Mouse (Mus musculus): ENCODE data around the gene Cep83. TPM values are rescaled to one million over a fixed set of nuclear protein-coding genes. Genes with fewer than 3 reads are reported as not detected.

The Cep83 gene
- polyA plus RNA-seq, 1 experiment from 2014 or later, result 26.3 TPM

DNA sequence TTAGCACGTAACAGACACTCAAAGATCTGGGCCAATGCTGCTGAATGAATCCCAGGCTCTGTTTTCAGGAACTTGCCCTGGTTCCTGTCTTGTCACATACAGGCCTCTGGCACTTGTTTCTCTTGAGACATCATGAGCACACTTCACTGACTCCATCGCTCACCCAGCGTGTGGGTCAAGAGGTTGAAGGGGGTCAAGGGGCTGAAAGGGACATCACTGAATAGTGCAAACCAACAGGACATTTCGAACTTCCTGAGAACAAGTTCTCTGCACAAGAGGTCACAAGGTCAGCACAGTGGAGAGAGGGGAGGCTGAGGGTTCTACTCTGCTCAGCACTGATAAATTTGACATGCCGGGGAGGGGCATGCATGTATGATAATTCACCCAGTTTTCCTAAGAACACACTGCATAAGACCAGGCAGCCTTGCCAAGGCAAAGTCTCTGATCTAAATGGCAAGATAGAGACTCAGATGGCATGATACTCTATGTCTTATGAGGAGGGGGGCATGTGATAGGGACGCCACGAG lies 121.6 kb downstream of the Cep83 start:
- 71% methylated on average over 7 of the region's 7 CpGs for WGBS
- Histone ChIP-seq H3K27ac (ENCODE audit: low read depth, low read length) (no peak overlapping the region), H3K4me3 (ENCODE audit: low read depth, low read length) (no peak overlapping the region), H3K27me3 (ENCODE audit: control insufficient read depth, insufficient read depth, low read length) (no peaks in the 10 kb centered on the region), H3K4me2 (ENCODE audit: low read depth, low read length, severe bottlenecking) (no peak overlapping the region), H3K36me3 (ENCODE audit: control insufficient read depth, insufficient read depth, low read length) (no peaks in the 10 kb centered on the region), H3K4me1 (replicated peaks; ENCODE audit: control insufficient read depth, insufficient read depth, low read length) (no peaks in the 10 kb centered on the region; the same call in 1 of the 2 replicates), H3K9ac (ENCODE audit: low read length) (no peak overlapping the region), H3K9me3 (ENCODE audit: control insufficient read depth, low read length) (no peaks in the 10 kb centered on the region)
- ATAC-seq (replicated peaks; ENCODE audit: low FRiP score), result no peak
- DNase-seq (ENCODE audit: low spot score), result peak; percentile 24

DNA sequence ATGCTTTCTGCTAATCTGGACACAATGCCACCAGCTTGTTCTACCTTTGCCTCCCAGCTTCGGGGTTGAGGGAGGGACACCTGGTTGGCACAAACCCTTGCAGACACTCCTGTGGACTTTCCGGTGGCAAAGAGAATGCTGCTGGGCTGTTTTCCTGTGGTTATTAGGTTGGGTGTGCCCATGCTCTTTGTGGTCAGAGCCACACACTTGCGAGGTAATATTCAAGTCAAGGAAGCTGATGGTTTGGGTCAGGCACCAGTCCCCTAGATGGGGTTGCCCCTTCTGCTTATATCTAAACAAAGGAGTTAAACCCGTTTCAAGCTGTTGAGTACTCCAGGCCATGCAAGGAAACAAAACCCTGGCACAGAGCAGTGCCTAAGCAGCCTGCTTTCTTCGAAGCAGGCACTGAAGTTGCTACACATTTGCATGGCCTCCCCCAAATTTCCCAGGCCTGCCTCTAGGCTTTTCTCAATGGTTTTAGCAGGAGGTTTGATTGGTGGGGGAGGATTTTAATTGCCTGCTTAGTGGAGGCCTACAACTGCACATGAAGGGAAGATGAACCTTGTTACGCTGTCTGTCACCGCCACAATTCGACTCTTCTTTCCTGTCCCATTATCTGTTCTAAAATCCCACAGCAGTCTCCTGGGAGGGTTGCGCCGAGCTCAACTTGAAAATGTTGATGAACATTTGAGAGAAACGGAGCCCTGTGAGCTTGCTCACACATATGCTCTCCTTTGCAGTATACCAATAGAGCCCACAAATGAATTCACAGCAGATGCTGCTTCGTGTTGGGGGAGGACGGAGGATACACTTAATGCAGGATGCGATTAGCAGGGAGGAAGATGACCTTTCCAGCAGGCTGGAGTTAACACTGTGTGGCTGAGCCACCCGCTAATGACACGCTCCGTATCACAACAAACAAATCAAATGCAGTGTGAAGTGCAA lies 123.7 kb downstream of the Cep83 start:
- ATAC-seq (replicated peaks; ENCODE audit: low FRiP score), result peak; percentile 56
- H3K4me2 ChIP-seq (ENCODE audit: low read depth, low read length, severe bottlenecking), result no peak overlapping the region
- H3K4me1 ChIP-seq (replicated peaks; ENCODE audit: control insufficient read depth, insufficient read depth, low read length), result no peaks in the 10 kb centered on the region; the same call in 1 of the 2 replicates
- H3K27me3 ChIP-seq (ENCODE audit: control insufficient read depth, insufficient read depth, low read length), result no peaks in the 10 kb centered on the region
- no peak overlapping the region for H3K9ac ChIP-seq (ENCODE audit: low read length)
- no peak overlapping the region for H3K4me3 ChIP-seq (ENCODE audit: low read depth, low read length)
- 75% methylated on average over 17 of the region's 17 CpGs for WGBS
- H3K27ac ChIP-seq (ENCODE audit: low read depth, low read length), result no peak overlapping the region
- no peaks in the 10 kb centered on the region for H3K9me3 ChIP-seq (ENCODE audit: control insufficient read depth, low read length)
- H3K36me3 ChIP-seq (ENCODE audit: control insufficient read depth, insufficient read depth, low read length), result no peaks in the 10 kb centered on the region
- no peak for DNase-seq (ENCODE audit: low spot score)

DNA sequence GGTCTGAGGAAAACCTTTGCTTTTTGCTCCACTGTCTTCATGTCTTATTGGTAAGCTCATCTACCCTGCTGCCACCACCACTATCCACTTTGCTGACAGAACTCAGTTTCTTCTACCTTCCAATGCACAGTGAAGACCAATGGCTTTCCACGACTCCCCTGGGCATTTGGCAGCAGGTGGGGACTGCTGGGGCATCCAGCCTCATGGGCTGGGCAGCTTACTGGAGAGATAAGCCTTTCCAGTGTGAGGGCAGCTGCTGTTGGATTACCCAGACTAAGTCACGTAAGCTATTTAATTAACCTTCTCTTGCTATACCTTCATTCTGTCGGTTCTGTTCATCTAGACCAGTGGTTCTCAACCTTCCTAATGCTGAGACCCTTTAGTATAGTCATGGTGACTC lies 129.7 kb downstream of the Cep83 start:
- Histone ChIP-seq H3K27ac (ENCODE audit: low read depth, low read length) (no peak overlapping the region), H3K27me3 (ENCODE audit: control insufficient read depth, insufficient read depth, low read length) (no peaks in the 10 kb centered on the region), H3K9me3 (ENCODE audit: control insufficient read depth, low read length) (no peaks in the 10 kb centered on the region), H3K4me3 (ENCODE audit: low read depth, low read length) (no peak overlapping the region), H3K9ac (ENCODE audit: low read length) (no peak overlapping the region), H3K36me3 (ENCODE audit: control insufficient read depth, insufficient read depth, low read length) (no peaks in the 10 kb centered on the region), H3K4me1 (replicated peaks; ENCODE audit: control insufficient read depth, insufficient read depth, low read length) (no peaks in the 10 kb centered on the region), H3K4me2 (ENCODE audit: low read depth, low read length, severe bottlenecking) (no peak overlapping the region)
- no peak for DNase-seq (ENCODE audit: low spot score)
- 89% methylated on average over 3 of the region's 3 CpGs for WGBS
- ATAC-seq (replicated peaks; ENCODE audit: low FRiP score), result no peak

DNA sequence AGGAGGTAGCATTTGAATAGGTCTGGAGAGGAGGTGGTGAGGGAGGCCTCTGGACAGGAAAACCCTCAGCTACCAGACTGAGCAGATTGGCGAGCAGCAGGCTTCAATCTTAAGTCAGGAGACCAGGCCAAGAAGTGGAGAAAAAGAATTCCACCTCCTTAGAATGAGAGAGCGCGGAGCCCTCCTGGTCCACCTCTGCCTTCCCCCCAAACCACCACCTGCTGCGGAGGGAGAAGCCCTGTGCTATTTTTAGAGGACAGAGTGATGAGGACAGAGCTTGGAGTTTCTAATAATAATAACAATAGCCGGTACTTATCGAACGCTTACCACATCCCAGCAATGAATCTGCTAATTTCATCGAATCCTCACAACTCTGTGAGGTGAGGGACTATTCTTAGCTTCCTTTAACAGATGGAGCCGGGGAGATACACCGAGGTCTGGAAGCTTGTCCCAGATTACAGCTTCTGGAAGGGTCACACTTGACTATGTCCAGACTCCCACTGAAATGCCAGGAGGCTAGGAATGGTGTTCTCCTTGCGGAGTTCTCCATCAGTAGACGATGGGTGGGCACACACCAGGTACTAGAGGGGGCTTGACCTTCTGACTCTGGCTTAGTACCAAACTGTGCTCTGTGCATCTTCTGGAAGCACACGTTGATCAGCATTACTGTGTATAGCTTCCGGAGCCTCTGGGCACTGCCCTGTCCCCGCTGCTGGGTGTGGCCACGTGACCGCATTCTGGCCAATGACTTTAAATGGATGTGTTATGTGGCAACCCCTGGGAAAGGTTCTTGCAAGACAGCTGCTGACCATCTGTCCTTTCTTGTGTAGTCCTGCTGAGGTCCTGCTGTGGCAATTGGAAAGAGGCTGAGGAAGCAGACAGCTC lies 130.6 kb downstream of the Cep83 start:
- no peaks in the 10 kb centered on the region for H3K36me3 ChIP-seq (ENCODE audit: control insufficient read depth, insufficient read depth, low read length)
- 91% methylated on average over 17 of the region's 17 CpGs for WGBS
- no peak overlapping the region for H3K27ac ChIP-seq (ENCODE audit: low read depth, low read length)
- H3K4me3 ChIP-seq (ENCODE audit: low read depth, low read length), result no peak overlapping the region
- no peaks in the 10 kb centered on the region for H3K27me3 ChIP-seq (ENCODE audit: control insufficient read depth, insufficient read depth, low read length)
- ATAC-seq (replicated peaks; ENCODE audit: low FRiP score) (no peak), DNase-seq (ENCODE audit: low spot score) (no peak)
- H3K4me2 ChIP-seq (ENCODE audit: low read depth, low read length, severe bottlenecking), result no peak overlapping the region
- no peaks in the 10 kb centered on the region for H3K4me1 ChIP-seq (replicated peaks; ENCODE audit: control insufficient read depth, insufficient read depth, low read length)
- no peaks in the 10 kb centered on the region for H3K9me3 ChIP-seq (ENCODE audit: control insufficient read depth, low read length)
- H3K9ac ChIP-seq (ENCODE audit: low read length), result no peak overlapping the region

DNA sequence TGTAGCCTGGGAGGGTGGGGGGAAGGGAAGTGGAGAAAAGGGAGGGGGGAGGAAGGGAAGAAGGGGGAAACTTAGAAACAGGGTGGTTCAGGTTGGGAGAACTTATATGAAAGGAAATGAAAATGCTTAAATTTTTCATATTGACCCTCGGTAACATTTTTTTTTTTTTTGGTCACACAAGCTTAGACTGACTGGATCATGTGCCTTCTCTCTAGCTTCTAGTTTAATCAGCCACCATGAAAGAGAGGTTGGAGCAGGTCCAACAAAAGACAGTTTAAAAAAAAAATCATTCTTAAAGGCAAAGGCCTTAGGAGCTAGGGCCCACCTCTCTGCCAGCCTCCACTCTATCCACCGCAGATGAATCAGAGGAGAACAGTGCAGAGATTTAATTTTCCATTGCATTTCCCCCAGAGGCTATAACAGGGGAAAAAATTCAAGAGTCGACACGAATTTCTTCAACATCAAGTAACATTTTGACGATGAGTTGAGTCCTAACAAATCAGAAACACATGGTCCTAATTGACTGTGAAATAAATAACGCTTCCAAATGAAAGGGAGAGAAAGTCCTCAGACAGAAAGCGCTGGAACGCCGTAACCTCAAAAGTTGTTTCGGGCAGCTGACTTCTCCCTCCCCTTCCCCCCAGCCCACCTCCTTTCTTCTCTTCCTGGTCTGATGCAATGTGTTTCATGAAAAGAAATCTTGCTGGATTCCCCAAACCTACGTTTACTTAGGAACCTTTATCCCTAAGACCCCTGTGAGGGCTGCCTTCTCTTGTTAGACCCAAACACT lies 135.7 kb downstream of the Cep83 start:
- no peaks in the 10 kb centered on the region for H3K27me3 ChIP-seq (ENCODE audit: control insufficient read depth, insufficient read depth, low read length)
- no peak overlapping the region for H3K4me2 ChIP-seq (ENCODE audit: low read depth, low read length, severe bottlenecking)
- H3K27ac ChIP-seq (ENCODE audit: low read depth, low read length), result no peak overlapping the region
- H3K4me1 ChIP-seq (replicated peaks; ENCODE audit: control insufficient read depth, insufficient read depth, low read length), result no peaks in the 10 kb centered on the region
- 68% methylated on average over 11 of the region's 11 CpGs for WGBS
- no peak overlapping the region for H3K9ac ChIP-seq (ENCODE audit: low read length)
- H3K4me3 ChIP-seq (ENCODE audit: low read depth, low read length), result no peak overlapping the region
- H3K9me3 ChIP-seq (ENCODE audit: control insufficient read depth, low read length), result no peaks in the 10 kb centered on the region
- H3K36me3 ChIP-seq (ENCODE audit: control insufficient read depth, insufficient read depth, low read length), result no peaks in the 10 kb centered on the region
- no peak for ATAC-seq (replicated peaks; ENCODE audit: low FRiP score)
- no peak for DNase-seq (ENCODE audit: low spot score)

DNA sequence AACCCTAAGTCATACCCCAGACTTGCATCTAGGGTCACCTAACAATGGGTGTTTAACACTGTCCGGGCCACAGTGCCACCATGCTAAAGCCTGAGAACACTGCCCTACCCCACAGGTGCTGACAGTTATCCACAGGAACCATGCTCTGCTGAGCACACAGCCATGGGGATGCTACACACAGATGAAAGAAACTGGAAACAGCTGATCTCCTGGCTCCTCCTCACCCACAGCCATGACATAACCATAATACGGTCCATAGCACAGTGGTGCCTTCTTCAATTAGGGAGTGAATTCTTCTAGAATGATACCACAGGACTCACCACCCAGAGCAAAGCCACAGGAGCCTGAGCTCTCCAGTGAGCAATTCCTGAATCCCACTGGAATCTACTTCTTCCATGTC lies 137.5 kb downstream of the Cep83 start:
- Histone ChIP-seq H3K9me3 (ENCODE audit: control insufficient read depth, low read length) (no peaks in the 10 kb centered on the region), H3K4me1 (replicated peaks; ENCODE audit: control insufficient read depth, insufficient read depth, low read length) (no peaks in the 10 kb centered on the region), H3K9ac (ENCODE audit: low read length) (no peak overlapping the region), H3K27me3 (ENCODE audit: control insufficient read depth, insufficient read depth, low read length) (no peaks in the 10 kb centered on the region), H3K4me3 (ENCODE audit: low read depth, low read length) (no peak overlapping the region), H3K27ac (ENCODE audit: low read depth, low read length) (no peak overlapping the region), H3K4me2 (ENCODE audit: low read depth, low read length, severe bottlenecking) (no peak overlapping the region), H3K36me3 (ENCODE audit: control insufficient read depth, insufficient read depth, low read length) (no peaks in the 10 kb centered on the region)
- DNase-seq (ENCODE audit: low spot score) (no peak), ATAC-seq (replicated peaks; ENCODE audit: low FRiP score) (no peak)
- WGBS, result 91% methylated on average over 2 of the region's 2 CpGs

DNA sequence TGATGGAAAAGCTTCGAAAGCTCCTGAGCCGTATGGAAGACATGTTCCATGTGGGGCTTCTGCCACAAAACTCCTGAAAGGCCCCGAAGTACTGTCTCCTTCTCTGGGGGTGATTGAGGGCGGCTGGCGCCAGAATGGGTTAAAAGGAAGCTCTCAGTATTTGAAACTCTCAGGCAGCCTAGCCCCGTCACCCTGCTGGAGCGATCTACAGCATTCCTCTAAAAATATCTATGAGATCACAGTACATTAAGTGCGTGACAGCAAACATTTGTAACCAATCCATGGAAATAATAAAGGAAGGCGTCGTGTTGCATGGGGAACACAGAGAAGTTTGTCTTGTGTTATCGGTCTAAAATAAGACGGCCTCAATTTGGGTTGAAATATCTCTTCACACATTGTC lies 138.0 kb downstream of the Cep83 start:
- ATAC-seq (replicated peaks; ENCODE audit: low FRiP score) (no peak), DNase-seq (ENCODE audit: low spot score) (no peak)
- WGBS, result 92% methylated on average over 12 of the region's 12 CpGs

DNA sequence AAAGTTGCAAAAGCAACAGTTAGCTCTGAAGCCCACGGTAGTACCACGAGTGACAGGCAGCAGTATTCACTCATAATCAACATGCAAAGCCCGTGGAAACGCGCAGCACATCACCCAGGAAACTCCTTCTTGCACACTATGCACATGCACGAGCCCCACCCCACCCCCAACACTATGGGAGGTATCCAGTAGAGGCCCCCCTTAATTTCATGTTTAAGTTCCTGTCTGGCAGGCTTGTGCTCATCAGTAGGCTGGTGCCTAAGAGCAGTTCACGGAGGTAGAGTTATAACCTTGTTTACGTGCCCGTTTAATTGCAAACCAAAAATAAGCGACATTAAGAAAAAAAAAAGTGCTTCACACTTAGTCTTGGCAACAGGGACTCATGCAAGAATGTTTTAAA lies 138.9 kb downstream of the Cep83 start:
- 94% methylated on average over 10 of the region's 10 CpGs for WGBS
- no peak overlapping the region for H3K4me3 ChIP-seq (ENCODE audit: low read depth, low read length)
- no peak overlapping the region for H3K4me2 ChIP-seq (ENCODE audit: low read depth, low read length, severe bottlenecking)
- no peaks in the 10 kb centered on the region for H3K4me1 ChIP-seq (replicated peaks; ENCODE audit: control insufficient read depth, insufficient read depth, low read length)
- H3K9ac ChIP-seq (ENCODE audit: low read length), result no peak overlapping the region
- no peaks in the 10 kb centered on the region for H3K9me3 ChIP-seq (ENCODE audit: control insufficient read depth, low read length)
- DNase-seq (ENCODE audit: low spot score) (no peak), ATAC-seq (replicated peaks; ENCODE audit: low FRiP score) (no peak)
- H3K36me3 ChIP-seq (ENCODE audit: control insufficient read depth, insufficient read depth, low read length), result no peaks in the 10 kb centered on the region
- H3K27ac ChIP-seq (ENCODE audit: low read depth, low read length), result no peak overlapping the region
- no peaks in the 10 kb centered on the region for H3K27me3 ChIP-seq (ENCODE audit: control insufficient read depth, insufficient read depth, low read length)

More for the DNA sequence above, 138.0 kb downstream of the Cep83 start:
- H3K4me2 ChIP-seq (ENCODE audit: low read depth, low read length, severe bottlenecking), result no peak overlapping the region
- H3K4me1 ChIP-seq (replicated peaks; ENCODE audit: control insufficient read depth, insufficient read depth, low read length), result no peaks in the 10 kb centered on the region
- H3K4me3 ChIP-seq (ENCODE audit: low read depth, low read length), result no peak overlapping the region
- no peaks in the 10 kb centered on the region for H3K9me3 ChIP-seq (ENCODE audit: control insufficient read depth, low read length)
- H3K9ac ChIP-seq (ENCODE audit: low read length), result no peak overlapping the region
- no peaks in the 10 kb centered on the region for H3K36me3 ChIP-seq (ENCODE audit: control insufficient read depth, insufficient read depth, low read length)
- no peak overlapping the region for H3K27ac ChIP-seq (ENCODE audit: low read depth, low read length)
- no peaks in the 10 kb centered on the region for H3K27me3 ChIP-seq (ENCODE audit: control insufficient read depth, insufficient read depth, low read length)
